Comparison of ENCODE assay signal across 8 mouse cellular contexts in the genomic region with DNA sequence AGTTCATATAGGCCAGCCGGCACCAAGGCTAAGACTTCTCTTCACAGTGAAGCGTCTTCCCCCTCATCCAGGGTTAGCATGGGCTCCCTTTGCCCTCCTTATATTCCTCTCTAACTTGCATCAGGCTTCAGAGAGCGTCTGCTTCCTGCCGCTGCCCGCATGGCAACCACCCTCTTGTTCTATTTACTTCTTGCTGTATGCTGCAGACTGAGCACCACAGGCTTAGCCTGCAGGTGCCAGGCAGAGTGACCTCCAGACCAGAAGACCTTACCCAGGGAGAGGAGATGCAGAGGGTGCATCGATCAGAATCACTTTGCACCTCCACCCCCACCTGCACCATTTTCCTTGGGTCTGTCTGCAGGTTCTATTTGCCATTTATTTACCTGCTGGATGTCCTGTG. TPM values are rescaled to one million over a fixed set of nuclear protein-coding genes. Genes with fewer than 3 reads are reported as not detected.
DNase-seq lines count a peak whose midpoint lies in the region; ATAC-seq and TF ChIP-seq lines count a peak whose summit lies in the region.

No protein-coding gene starts in this region.

- H3K4me1 ChIP-seq in lung, embryonic 16.5 days (replicated peaks; ENCODE audit: control insufficient read depth, insufficient read depth, low read length), result peaks cover 28% of the 10 kb centered on the region
- no peaks in the 10 kb centered on the region; the same call in 1 of the 2 replicates for H3K4me1 ChIP-seq in lung, adult 2 months (ENCODE audit: control insufficient read depth, insufficient read depth, low read length)
- peaks cover 25% of the 10 kb centered on the region for H3K4me1 ChIP-seq in embryonic facial prominence, embryonic 14.5 days (ENCODE audit: control insufficient read depth, insufficient read depth, low read length)
- peaks cover 32% of the 10 kb centered on the region for H3K4me1 ChIP-seq in limb, embryonic 12.5 days (replicated peaks)
- peaks cover 29% of the 10 kb centered on the region for H3K4me1 ChIP-seq in stomach, embryonic 14.5 days (ENCODE audit: control insufficient read depth, insufficient read depth, low read length)

- 4% methylated on average over 6 of the region's 6 CpGs for WGBS in lung, embryonic 16.5 days
- 7% methylated on average over 6 of the region's 6 CpGs for WGBS in lung, adult 2 months
- WGBS in embryonic facial prominence, embryonic 14.5 days, result 24% methylated on average over 6 of the region's 6 CpGs
- 18% methylated on average over 6 of the region's 6 CpGs for WGBS in limb, embryonic 12.5 days
- WGBS in stomach, embryonic 14.5 days, result 6% methylated on average over 6 of the region's 6 CpGs

- no peaks in the 10 kb centered on the region for H3K27me3 ChIP-seq in lung, embryonic 16.5 days (ENCODE audit: control insufficient read depth, insufficient read depth, low read depth, low read length)
- H3K27me3 ChIP-seq in embryonic facial prominence, embryonic 14.5 days (replicated peaks; ENCODE audit: control insufficient read depth, insufficient read depth, low read length), result 0 out of 2 replicates have a peak, but pooled peaks cover 3% of the 10 kb centered on the region
- no peaks in the 10 kb centered on the region for H3K27me3 ChIP-seq in limb, embryonic 12.5 days
- H3K27me3 ChIP-seq in stomach, embryonic 14.5 days (ENCODE audit: control insufficient read depth, insufficient read depth, low read length), result no peaks in the 10 kb centered on the region

- peaks cover 8% of the 10 kb centered on the region; the same call in 1 of the 2 replicates for H3K36me3 ChIP-seq in lung, embryonic 16.5 days (ENCODE audit: control insufficient read depth, insufficient read depth, low read length)
- peaks cover 24% of the 10 kb centered on the region for H3K36me3 ChIP-seq in embryonic facial prominence, embryonic 14.5 days (ENCODE audit: control insufficient read depth, insufficient read depth, low read length)
- peaks cover 38% of the 10 kb centered on the region for H3K36me3 ChIP-seq in limb, embryonic 12.5 days
- H3K36me3 ChIP-seq in stomach, embryonic 14.5 days (ENCODE audit: control insufficient read depth, insufficient read depth, low read length), result peaks cover 24% of the 10 kb centered on the region

- no peak overlapping the region for H3K27ac ChIP-seq in lung, embryonic 16.5 days (ENCODE audit: low read length)
- no peak overlapping the region for H3K27ac ChIP-seq in embryonic facial prominence, embryonic 14.5 days (replicated peaks; ENCODE audit: low read depth, low read length)
- H3K27ac ChIP-seq in limb, embryonic 12.5 days, result no peak overlapping the region
- no peak overlapping the region for H3K27ac ChIP-seq in stomach, embryonic 14.5 days (ENCODE audit: low read length)

- DNase-seq in lung, adult 2 months, result no peak
- no peak for DNase-seq in embryonic facial prominence, embryonic 14.5 days (ENCODE audit: low spot score)
- no peak for DNase-seq in adrenal gland, postnatal 10 days
- DNase-seq in natural killer cell, adult 2 months (ENCODE audit: low spot score in 2 of 2), result no peak
- no peak for DNase-seq in right cerebral cortex, postnatal 36 days (ENCODE audit: low spot score in 2 of 2)

- no peak for ATAC-seq in lung, embryonic 16.5 days (ENCODE audit: low read depth)
- no peak for ATAC-seq in embryonic facial prominence, embryonic 14.5 days (ENCODE audit: low read depth)
- ATAC-seq in limb, embryonic 12.5 days (ENCODE audit: insufficient number of reproducible peaks, insufficient read depth, low FRiP score, low TSS enrichment, low read depth), result no peak
- no peak for ATAC-seq in stomach, embryonic 14.5 days (ENCODE audit: insufficient number of reproducible peaks, insufficient read depth, low FRiP score, low read depth)

- no peak for TF ChIP-seq CTCF in lung, adult 2 months (IDR thresholded peaks at IDR 0.05; ENCODE audit: insufficient read depth, low read length)

- TF ChIP-seq POLR2A in lung, adult 2 months (IDR thresholded peaks at IDR 0.05; ENCODE audit: borderline replicate concordance, extremely low read depth, low read depth, low read length), result no peak

- H3K4me3 ChIP-seq in lung, embryonic 16.5 days (ENCODE audit: low read length), result peak overlapping the region; percentile 66
- no peak overlapping the region for H3K4me3 ChIP-seq in lung, adult 2 months (replicated peaks; ENCODE audit: extremely low read depth, low read depth, low read length)
- H3K4me3 ChIP-seq in embryonic facial prominence, embryonic 14.5 days (ENCODE audit: low read depth, low read length), result peak overlapping the region; percentile 92
- peak overlapping the region; percentile 93 for H3K4me3 ChIP-seq in limb, embryonic 12.5 days (replicated peaks)
- H3K4me3 ChIP-seq in stomach, embryonic 14.5 days (ENCODE audit: low read depth, low read length), result peak overlapping the region; percentile 90

- H3K4me2 ChIP-seq in lung, embryonic 16.5 days (ENCODE audit: low read depth, low read length), result peak overlapping the region; percentile 86
- peak overlapping the region; percentile 97 for H3K4me2 ChIP-seq in embryonic facial prominence, embryonic 14.5 days (ENCODE audit: low read depth, low read length)
- H3K4me2 ChIP-seq in limb, embryonic 12.5 days, result peak overlapping the region; percentile 91
- peak overlapping the region; percentile 94 for H3K4me2 ChIP-seq in stomach, embryonic 14.5 days (replicated peaks; ENCODE audit: low read depth, low read length)

- H3K9ac ChIP-seq in lung, embryonic 16.5 days (ENCODE audit: low read length), result peak overlapping the region; percentile 67
- peak overlapping the region; percentile 73 for H3K9ac ChIP-seq in embryonic facial prominence, embryonic 14.5 days (ENCODE audit: low read depth, low read length)
- peak overlapping the region; percentile 73 for H3K9ac ChIP-seq in limb, embryonic 12.5 days (replicated peaks)
- H3K9ac ChIP-seq in stomach, embryonic 14.5 days (replicated peaks; ENCODE audit: low read depth, low read length), result peak overlapping the region; percentile 71

- H3K9me3 ChIP-seq in lung, embryonic 16.5 days (ENCODE audit: control insufficient read depth, low read length), result no peaks in the 10 kb centered on the region
- H3K9me3 ChIP-seq in embryonic facial prominence, embryonic 14.5 days (ENCODE audit: control insufficient read depth, low read length), result no peaks in the 10 kb centered on the region
- H3K9me3 ChIP-seq in limb, embryonic 12.5 days, result no peaks in the 10 kb centered on the region
- H3K9me3 ChIP-seq in stomach, embryonic 14.5 days (ENCODE audit: control insufficient read depth, low read depth, low read length), result no peaks in the 10 kb centered on the region

RNA-seq across cellular contexts. Expression of a gene that starts 1.2 kb away (rescaled TPM):
- polyA plus RNA-seq in lung, embryonic 16.5 days (2015; fragmentation: Nextera tagmentation; extraction: Ambion mirVana), result 2.0 and 2.9 TPM in 2 replicates
- polyA plus RNA-seq in lung, adult 2 months (2012; rRNA removed), result 81.7 and 94.0 TPM in 2 replicates
- polyA plus RNA-seq in embryonic facial prominence, embryonic 14.5 days (2014; fragmentation: Nextera tagmentation; extraction: Ambion mirVana), result 14.8 and 17.9 TPM in 2 replicates
- polyA plus RNA-seq in limb, embryonic 12.5 days (2016; fragmentation: Nextera tagmentation; extraction: Ambion mirVana), result 6.3 and 6.6 TPM in 2 replicates
- 29.8 and 32.4 TPM in 2 replicates for polyA plus RNA-seq in stomach, embryonic 14.5 days (2014; fragmentation: Nextera tagmentation; extraction: Ambion mirVana)
- 10 to 100 TPM; 54.2 to 88.2 TPM for total RNA-seq in adrenal gland, postnatal 10 days (2021)

RNA-seq across cellular contexts. Expression of a gene that starts 55.0 kb away (rescaled TPM):
- polyA plus RNA-seq in lung, embryonic 16.5 days (2015; fragmentation: Nextera tagmentation; extraction: Ambion mirVana), result not detected in 2 replicates
- 0.11 TPM in 1 of 2 replicates, not detected in the other for polyA plus RNA-seq in lung, adult 2 months (2012; rRNA removed)
- polyA plus RNA-seq in embryonic facial prominence, embryonic 14.5 days (2014; fragmentation: Nextera tagmentation; extraction: Ambion mirVana), result not detected in 2 replicates
- 0.24 and 0.73 TPM in 2 replicates for polyA plus RNA-seq in limb, embryonic 12.5 days (2016; fragmentation: Nextera tagmentation; extraction: Ambion mirVana)
- polyA plus RNA-seq in stomach, embryonic 14.5 days (2014; fragmentation: Nextera tagmentation; extraction: Ambion mirVana), result not detected in 2 replicates
- total RNA-seq in adrenal gland, postnatal 10 days (2021), result not detected
